4 mouse cellular contexts compared by ENCODE assay signal in the genomic region with DNA sequence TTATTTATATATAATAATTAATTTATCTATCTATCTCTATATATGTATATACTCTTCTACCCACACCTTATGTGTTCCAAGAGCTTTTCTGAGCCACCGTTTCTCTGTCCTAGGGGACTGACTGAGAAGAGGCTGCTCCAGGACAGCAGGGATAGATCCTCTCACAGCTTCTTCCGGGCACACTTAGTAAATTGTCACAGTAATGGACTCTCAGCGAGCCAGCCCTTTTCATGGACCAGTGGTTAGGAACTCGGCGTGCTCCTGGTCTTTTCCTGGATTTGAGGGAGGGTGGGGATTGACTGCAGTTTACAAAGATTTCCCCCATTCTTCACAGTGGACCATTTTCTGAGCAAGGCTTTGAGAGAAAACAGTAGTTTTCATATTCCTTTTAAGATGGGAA.
A peak's percentile ranks its signal among the peaks of the same experiment; 100 is the strongest.
DNase-seq lines count a peak whose midpoint lies in the region; ATAC-seq and TF ChIP-seq lines count a peak whose summit lies in the region.
"Not testable (repeated sequence)": the region's sequence is repeated elsewhere in the genome, so short reads cannot be mapped to it uniquely, and the experiment has no call there.

No protein-coding gene starts in this region.

- H3K27me3 ChIP-seq in lung, embryonic 14.5 days (ENCODE audit: insufficient read depth, low read length); midbrain, embryonic 11.5 days (ENCODE audit: control insufficient read depth, insufficient read depth, low read length): not testable (repeated sequence)

- not testable (repeated sequence) for H3K36me3 ChIP-seq in lung, embryonic 14.5 days (ENCODE audit: insufficient read depth); midbrain, embryonic 11.5 days (ENCODE audit: control insufficient read depth, insufficient read depth, low read length)

- not testable (repeated sequence) for H3K4me3 ChIP-seq in lung, embryonic 14.5 days (ENCODE audit: low read depth, low read length); midbrain, embryonic 11.5 days (ENCODE audit: low read depth, low read length)

- WGBS in lung, embryonic 14.5 days, result 40% methylated on average over 5 of the region's 5 CpGs
- WGBS in midbrain, embryonic 11.5 days, result 40% methylated on average over 5 of the region's 5 CpGs

- H3K4me2 ChIP-seq in lung, embryonic 14.5 days; midbrain, embryonic 11.5 days: not testable (repeated sequence)

- not testable (repeated sequence) for H3K9ac ChIP-seq in lung, embryonic 14.5 days; midbrain, embryonic 11.5 days (ENCODE audit: low read length)

- DNase-seq in cerebellum, postnatal 10 days, result peak; percentile 38 to 57
- peak; percentile 38 to 54 for DNase-seq in cerebellum, postnatal 14 days
- peak; percentile 44 for DNase-seq in lung, embryonic 14.5 days
- DNase-seq in midbrain, embryonic 11.5 days (ENCODE audit: low spot score, missing footprints), result peak; percentile 41

- ATAC-seq in lung, embryonic 14.5 days (ENCODE audit: insufficient read depth); midbrain, embryonic 11.5 days (ENCODE audit: low FRiP score): not testable (repeated sequence)

- H3K4me1 ChIP-seq in lung, embryonic 14.5 days (ENCODE audit: insufficient read depth); midbrain, embryonic 11.5 days (ENCODE audit: control insufficient read depth, insufficient read depth, low read length): not testable (repeated sequence)

- not testable (repeated sequence) for H3K27ac ChIP-seq in lung, embryonic 14.5 days (ENCODE audit: low read depth); midbrain, embryonic 11.5 days (ENCODE audit: low read depth, low read length)

- not testable (repeated sequence) for TF ChIP-seq CTCF in lung, embryonic 14.5 days (IDR thresholded peaks at IDR 0.05; ENCODE audit: low read depth)

- not testable (repeated sequence) for H3K9me3 ChIP-seq in lung, embryonic 14.5 days (ENCODE audit: low read depth, low read length); midbrain, embryonic 11.5 days (ENCODE audit: control insufficient read depth, low read length)
